Mouse (Mus musculus) kidney, postnatal 14 days (tissue): ENCODE results near the gene Acta1.

ENCODE experiments used
- DNase-seq: peaks from one replicate; pipeline ENCODE4 v3.0.0; 2022; ENCODE audit warnings: mixed read lengths

Gene Acta1

DNA sequence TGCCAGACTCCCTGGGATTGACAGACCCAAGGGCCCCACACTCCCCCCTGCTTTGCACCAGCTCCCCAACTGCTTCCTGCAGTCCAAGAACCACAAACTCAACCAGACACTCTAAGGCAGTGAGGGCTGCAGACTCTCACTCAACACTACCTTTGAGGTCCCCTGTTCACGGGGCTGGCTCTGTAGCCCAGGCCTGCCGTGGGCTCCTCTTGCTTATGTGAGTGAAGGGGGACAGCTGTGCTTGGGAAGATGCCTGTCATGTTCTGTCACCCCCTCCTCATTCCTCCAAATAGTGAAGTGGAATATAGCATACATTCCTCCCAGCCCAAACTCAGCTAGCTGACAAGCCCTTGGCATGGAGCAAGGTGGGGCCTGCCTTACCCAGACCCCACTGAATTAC, 12.1 kb downstream of the Acta1 start:
- DNase-seq: no peak

DNA sequence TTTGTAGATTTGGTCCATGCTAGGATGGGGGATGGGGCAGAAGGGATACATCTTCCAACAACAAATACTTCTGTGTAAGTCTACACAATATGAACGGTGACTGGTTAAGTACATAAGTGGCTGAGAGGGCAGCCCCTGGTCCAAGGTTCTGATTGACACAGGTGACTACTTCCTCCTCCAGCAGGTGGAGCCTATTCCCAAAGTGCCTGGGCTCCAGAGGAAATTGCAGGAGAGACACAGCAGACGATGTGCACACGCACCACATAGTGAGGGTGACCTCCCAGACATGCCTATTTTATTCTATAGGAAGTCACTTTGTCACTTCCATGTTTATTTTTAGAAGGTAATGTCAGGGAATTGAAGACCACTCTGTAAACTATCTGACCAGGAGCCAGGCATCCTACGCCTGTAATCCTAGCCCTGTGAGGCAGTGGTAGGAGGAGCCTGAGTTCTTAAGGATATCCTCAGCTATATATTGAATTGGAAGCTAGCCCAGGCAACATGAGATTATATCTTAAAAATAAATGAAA, 13.7 kb downstream of the Acta1 start:
- DNase-seq: no peak

DNA sequence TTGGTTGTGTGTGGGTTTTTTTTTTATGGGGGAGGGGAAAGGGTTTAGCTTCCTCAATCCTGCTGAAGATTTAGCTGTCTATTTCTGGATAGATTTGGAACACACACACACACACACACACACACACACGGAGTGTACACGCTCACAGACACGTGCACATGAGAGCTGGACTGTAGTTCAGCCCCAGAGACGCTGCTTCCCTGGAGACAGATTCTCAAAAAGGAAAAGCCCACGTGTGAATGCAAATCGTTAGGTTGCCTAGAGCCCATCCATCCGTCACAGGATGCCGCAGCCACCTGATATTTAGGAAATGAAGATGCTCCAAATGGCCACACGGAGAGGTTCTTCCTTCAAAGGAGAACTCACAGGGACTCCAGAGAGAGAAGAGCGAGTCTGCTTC, 14.3 kb downstream of the Acta1 start:
- no peak for DNase-seq

GRCm38 (mm10) chr8:123877865-123878264, 16.7 kb downstream of the Acta1 start:
- no peak for DNase-seq

- DNase-seq: no peak
These were observed 20.2 kb downstream of the Acta1 start for GRCm38 (mm10) chr8:123874324-123874723.

- DNase-seq: no peak
These were observed 21.2 kb downstream of the Acta1 start for GRCm38 (mm10) chr8:123873364-123873763.

GRCm38 (mm10) chr8:123872048-123872447, 22.5 kb downstream of the Acta1 start:
- no peak for DNase-seq

DNA sequence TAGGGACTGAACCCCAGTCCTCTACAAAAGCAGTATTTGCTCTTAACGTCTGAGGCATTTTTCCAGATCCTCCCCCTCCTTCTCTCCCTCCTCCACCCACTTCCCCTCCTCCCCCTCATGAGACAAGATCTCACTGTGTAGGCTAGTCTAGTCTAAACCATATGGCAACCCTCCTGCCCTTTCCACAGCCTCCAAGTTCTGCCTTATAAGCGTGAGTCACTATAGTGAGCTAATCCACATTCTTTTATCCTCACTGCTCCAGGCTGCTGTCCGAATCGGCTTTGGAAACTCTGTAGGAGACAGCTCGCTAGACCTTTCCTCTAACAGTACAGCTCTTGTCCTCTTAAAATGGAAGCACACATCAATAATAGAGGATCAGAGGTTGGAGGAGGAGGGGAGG, 27.6 kb downstream of the Acta1 start:
- DNase-seq: no peak

DNA sequence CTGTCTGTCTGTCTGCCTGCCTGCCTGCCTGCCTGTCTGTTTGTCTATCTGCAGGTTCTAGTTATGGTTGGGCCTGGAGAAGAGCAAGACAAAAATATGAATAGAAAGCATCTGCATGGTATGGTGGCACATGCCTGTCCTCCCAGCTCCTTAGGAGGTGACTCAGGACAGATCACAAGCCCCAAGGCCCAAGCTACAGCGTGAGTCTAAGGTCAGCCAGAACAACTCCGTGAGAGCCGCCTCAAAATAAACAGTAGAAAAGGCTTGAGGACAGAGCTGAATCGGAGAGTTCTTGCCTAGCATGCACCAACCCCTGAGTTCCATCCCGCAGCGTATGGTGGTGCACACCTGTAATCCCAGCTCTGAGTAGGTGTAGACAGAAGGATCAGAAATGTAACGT, 28.8 kb downstream of the Acta1 start:
- DNase-seq: no peak

GRCm38 (mm10) chr8:123860386-123860785, 34.2 kb downstream of the Acta1 start:
- no peak for DNase-seq

- DNase-seq: peak; percentile 52
These were observed 34.8 kb downstream of the Acta1 start, which contains the start of gene Ccsap for GRCm38 (mm10) chr8:123859648-123860259. Gene Ccsap, minus strand, starts transcription at chr8:123860209.

- DNase-seq: peak; percentile 94
These were observed 35.5 kb downstream of the Acta1 start for GRCm38 (mm10) chr8:123858941-123859647.

DNA sequence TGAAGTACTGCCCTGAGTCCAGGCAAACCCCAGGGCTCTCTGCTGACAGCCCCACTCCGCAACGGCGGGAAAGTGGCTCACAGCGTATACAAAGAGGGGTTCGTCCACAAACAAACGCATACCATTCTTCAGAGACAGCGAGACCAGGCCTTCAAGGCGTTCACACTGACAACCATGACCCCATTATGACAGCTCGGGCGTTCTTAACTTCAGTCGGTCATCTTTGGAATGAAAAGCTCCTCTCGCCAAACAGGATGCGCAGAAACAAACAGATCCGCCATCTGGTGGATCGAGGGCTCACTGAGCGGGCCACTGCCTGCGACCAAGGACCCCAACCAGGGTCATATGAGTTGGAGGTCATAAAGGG, 36.0 kb downstream of the Acta1 start:
- DNase-seq: peak; percentile 34

DNA sequence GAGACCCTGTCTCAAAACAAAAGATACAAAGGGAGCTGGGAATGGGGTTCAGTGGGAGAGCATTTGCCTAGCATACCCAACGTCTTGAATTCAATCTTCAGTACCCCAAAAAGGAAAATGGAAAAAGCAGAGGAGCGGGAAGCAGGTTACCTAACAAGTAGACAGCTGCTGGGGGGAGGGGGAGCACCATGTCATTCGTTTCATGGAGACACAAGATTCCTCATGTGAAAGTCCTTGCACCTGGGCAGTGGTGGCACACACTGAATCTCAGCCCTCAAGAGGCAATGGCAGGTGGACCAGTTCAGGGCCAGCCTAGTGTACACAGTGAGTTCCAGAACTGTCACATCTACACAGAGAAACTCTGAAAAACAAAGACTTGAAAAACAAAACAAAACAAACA, 37.2 kb downstream of the Acta1 start:
- DNase-seq: no peak

GRCm38 (mm10) chr8:123854733-123855475, 39.6 kb downstream of the Acta1 start:
- no peak for DNase-seq

- DNase-seq: no peak
These were observed 40.3 kb downstream of the Acta1 start for GRCm38 (mm10) chr8:123854252-123854651.

- DNase-seq: no peak
These were observed 43.0 kb downstream of the Acta1 start for GRCm38 (mm10) chr8:123851590-123851989.

DNA sequence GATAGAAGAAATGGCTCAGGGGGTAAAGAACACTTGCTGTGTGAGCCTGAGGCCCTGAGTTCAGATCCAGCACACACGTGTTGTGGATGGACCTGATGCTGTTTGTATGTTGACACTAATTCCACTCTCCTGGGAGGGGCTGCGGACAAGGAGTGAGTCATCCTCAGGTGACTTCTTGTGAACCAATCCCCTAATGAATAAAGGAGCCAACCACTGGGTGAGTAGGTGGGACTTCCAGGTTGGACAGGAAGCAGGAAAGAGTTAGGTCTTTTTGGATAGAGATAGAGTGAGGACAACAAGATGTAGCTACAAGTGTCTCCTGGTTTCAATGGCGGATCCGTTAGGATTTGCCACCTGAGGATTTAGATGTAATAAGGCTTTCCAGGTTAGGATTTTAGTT, 45.2 kb downstream of the Acta1 start:
- no peak for DNase-seq

GRCm38 (mm10) chr8:123847546-123847945, 47.0 kb downstream of the Acta1 start:
- no peak for DNase-seq

- DNase-seq: no peak
These were observed 48.0 kb downstream of the Acta1 start for GRCm38 (mm10) chr8:123846509-123846908.

DNA sequence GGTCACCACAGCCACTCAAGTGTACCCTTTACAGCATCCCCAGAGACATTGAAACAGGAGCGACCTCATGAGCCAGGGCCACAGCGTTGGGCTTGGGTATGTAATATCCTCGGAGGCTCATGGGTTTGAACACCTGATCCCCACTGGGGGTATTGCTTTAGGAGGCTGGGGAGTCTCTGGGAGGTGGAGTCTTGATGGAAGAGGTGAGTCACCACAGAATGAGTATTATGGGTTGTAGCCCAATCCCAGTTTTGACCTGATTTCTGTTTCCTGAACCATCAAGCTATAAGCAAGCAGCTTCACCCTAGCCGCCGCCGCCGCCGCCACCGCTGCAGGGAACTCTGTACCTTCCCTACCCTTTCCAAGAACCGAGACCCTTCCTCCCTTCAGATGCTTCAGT, 48.6 kb downstream of the Acta1 start:
- DNase-seq: no peak

DNA sequence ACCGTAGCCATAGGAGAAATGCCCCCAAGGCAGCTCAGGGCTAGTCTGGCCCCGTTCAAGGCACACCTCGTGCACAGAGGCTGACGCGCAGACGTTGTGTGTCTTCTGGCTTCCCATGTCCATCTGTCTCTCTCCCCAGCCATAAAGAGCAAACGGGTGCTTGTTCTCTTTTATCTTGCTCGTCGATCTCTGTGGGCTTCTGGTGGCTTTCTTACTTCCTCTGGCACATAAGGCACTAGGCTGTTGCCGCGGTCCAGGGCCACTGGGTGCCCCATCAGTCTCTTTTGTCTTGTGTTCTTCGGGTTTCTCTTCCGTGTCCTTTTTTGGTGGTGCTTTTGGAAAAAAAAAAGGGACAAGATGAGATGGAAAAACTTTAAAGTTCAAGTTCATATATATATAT, 49.4 kb downstream of the Acta1 start:
- no peak for DNase-seq

- DNase-seq: no peak
These were observed 50.2 kb downstream of the Acta1 start for GRCm38 (mm10) chr8:123844341-123844740.

DNA sequence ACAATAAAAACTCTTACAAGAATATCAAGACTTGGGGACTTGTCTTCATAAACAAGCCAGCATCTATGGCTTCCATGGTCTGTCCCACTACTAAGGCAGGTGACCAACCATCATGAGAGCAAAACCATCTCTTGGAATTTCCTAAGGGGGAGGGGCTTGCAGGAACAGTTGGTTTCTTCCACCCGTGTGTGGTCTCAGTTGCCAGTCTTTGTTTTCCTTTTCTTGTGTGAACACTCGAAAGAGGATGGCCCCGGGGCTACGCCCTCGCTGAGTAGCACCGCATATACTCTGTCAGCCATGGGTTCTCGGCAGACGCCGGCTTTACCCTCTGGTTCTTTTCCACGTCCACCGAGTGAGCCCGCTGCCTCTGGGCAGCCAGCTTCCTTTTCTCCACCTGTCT, 52.5 kb downstream of the Acta1 start:
- no peak for DNase-seq
